Mouse (Mus musculus): ENCODE results near the gene Dnhd1.
"Not testable (repeated sequence)": the region's sequence is repeated elsewhere in the genome, so short reads cannot be mapped to it uniquely, and the experiment has no call there.

Gene Dnhd1

DNA sequence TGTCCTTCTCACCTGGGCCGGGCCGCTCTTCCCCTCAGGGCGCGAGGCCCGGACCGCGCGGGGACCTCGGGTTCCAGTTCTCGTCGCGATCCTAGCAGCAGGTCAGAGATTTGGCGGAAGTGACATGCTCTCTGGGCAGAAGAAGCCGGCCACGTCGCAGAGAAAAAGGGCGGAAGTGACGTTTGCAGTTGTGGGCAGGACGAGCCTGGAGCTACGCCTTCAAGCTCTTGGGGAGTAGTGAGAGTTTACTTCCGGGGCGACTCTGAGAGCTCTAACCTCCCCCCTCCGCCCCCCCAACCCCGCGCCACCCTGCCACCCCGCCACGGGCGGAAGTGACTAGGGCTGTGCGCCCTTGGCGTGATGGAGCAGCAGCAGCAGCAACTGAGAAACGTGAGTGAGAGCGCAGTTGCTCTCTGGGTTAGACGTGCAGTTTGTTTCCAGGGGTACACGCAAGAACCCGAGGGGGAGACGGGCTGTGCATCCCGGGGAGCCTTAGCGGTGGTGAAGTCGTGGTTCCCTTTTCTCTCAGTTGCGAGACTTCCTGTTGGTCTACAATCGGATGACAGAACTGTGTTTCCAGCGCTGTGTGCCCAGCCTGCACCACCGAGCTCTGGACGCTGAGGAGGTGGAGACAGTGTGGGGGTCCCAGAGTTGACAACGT is 10.3 kb upstream of the Dnhd1 start, which contains the start of the genes Arfip2 and Gm45799:
Gene Arfip2 (minus strand): TSS at position 184 of the 661 bp plus-strand sequence.
Gene Gm45799 (plus strand): TSS at position 320 of the 661 bp plus-strand sequence.
- DNase-seq (ENCODE audit: low spot score): peak; percentile 97

DNA sequence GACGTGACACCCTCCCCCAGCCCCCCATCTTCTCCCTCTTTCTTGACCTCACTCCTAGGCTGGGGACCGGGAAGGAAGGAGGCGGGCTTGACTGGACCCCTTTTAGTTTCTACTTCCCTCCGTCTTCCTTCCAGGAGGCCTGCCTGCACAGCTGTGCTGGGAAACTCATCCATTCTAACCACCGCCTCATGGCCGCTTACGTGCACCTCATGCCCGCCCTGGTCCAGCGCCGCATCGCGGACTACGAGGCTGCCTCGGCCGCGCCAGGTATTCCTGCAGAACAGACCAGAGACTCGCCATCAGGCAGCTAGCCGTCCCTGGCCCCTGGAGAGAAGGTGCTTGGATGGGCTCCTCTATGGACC is 9.8 kb upstream of the Dnhd1 start:
- DNase-seq (ENCODE audit: low spot score): no peak

DNA sequence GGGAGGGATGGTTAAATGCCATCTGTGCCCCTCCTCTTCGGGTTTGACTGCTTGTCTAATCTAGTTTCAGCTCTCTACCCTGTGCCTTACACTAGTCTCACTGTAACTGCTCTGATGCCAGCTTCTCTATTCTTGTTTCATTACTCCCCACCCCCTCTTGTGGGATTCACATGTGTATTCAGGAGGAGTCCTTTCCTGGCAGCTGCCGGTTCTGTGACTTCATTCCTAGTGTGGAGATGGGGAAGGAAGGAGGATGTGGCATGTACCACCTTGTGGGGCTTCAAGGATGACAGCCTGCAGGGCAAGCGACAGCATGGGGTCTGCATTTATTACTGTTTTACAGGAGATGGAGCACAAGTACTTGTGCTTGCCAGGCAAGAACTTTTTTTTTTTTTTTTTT is 8.7 kb upstream of the Dnhd1 start:
- no peak for DNase-seq (ENCODE audit: low spot score)

DNA sequence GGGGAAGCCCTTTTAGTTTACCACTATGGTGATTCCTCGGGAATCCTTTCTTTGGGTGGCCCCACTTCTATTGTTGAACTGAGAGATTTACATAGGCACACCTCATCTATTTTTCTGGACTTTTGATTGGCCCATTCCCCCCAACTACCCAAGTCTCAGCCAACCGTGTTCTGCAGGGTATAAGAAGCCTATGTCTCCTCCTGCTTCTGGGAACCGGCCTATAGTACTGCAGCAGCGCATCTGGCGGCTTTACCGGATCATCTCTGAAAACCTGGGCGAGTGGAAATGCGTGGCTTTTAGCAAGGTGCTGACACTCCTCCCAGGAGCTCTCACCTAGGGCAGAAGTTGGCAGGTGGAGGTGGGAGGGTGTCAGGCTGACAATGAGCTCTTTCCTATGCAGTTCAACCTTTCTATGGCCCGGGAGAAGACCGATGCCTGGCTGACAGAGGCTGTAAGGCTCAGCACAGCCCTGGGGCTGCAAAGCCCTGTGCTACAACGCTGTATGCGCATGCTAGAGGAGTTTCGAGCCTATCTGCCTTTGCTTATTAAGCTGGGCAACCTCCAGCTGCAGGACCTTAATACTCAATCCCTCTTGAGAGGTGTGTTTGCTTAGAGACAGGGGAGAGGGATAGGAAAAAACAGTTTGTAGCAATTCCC is 35.0 kb downstream of the Dnhd1 start:
- no peak for DNase-seq (ENCODE audit: low spot score)

DNA sequence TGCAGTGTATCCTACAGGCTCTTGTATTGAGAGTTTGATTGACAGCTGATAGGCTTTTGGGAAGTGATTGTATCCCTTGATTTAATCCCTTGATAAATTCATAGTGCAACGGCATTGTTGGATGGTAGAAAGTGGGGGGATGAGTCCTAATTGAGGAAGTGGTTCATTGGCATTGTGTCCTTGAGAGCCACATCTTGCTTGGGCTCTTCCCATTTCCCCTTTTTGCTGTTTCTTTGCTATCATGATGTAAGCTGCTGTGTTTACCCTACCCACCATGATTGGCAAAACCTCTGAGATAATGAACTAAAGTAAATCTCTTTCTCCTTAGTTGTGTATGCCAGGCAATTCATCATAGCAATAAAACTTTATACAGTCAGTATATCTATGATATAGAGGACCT is 40.2 kb downstream of the Dnhd1 start:
- DNase-seq (ENCODE audit: low spot score): no peak

DNA sequence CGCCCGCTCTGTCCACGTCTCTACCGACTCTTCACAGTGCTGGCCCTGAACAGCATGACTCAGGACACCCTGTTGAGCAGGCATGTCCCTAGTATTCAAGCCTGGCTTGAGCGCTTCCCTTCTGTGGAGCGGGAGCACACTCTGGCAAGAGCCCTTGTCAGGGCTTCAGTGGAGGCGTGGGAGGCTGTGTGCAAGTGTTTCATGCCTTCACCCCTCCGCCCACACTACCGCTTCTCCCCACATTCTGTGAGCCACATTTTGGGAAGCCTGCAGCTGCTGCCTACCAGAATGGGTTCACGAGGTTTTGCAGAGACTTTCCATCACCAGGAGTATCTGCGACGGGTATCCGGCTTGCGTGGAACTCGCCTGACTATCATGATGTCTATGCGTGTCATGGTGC is 52.6 kb downstream of the Dnhd1 start:
- no peak for DNase-seq (ENCODE audit: low spot score)

DNA sequence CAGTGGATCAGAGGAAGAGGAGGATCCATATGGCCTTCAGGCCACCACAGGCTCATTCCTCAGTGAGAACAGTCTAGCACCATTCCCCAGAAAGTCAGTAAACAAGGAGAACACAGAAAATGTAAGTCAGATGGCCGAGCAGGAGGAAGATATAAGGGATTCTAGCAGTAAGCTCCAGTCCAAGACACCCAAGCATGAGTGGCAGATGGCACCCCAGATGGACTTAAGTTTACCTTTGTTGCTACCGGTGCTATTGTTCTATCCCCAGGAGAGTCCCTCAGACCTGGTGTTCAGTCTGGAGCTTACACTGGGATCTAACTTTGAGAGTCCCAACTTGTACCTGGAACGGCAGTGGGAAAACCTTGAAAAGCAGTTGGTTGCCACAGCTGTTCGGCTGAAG is 53.2 kb downstream of the Dnhd1 start:
- no peak for DNase-seq (ENCODE audit: low spot score)

DNA sequence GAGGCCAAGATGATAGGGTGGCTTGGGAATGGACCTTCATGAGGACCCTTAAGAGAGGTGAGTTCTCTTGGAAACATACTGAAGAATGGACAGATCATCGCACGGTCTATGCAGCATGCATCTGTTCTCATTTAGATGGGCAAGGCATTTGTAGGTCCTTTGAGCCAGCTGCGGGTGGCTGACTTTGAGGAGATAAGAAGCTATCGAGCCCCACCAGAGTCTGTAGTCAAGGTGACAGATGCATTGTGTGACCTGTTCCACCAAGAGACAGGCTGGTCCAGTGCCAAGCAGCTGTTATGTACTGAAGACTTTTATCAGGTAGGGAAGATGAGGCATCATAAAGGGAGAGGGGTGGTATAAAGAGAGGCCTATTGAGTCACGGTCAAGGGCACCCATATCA is 58.1 kb downstream of the Dnhd1 start:
- DNase-seq (ENCODE audit: low spot score): no peak

DNA sequence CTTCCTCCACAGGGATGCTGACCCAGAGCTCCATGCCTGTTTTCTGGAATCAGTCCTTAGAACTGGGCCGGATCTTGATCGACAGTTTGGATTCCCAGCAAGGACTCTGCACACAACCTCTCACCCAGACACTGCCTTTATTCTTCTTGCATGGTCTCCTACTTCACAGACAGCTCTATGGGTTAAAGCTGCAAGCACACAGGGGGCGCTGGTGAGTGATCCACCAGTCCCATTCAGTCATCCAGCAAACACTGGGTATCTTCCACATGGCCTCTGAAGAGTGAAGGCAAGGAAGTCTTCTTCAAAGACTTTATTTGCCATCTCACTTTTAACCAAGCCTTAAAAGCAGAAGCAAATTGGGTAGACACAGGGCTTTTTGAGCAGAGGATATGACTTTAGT is 64.7 kb downstream of the Dnhd1 start:
- DNase-seq (ENCODE audit: low spot score): no peak

DNA sequence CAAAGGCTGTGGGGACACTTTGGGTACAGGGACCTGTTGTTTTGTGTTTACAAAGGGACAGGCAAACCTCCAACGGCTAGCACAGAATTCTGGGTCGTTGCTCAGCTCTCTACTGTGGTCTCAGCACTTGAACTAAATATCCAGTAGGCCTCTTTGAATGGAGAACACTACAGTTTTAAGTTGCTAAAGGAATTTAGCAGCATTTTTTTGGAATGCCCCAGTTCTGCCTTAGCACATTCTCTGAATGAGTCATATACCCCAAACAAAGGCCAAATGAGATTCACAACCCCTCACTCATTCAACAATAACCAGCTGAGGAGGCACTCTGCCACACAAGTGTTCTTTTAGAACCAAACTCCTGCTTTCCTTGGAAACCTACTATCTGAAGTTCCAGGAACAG is 71.3 kb downstream of the Dnhd1 start:
- DNase-seq (ENCODE audit: low spot score): no peak

DNA sequence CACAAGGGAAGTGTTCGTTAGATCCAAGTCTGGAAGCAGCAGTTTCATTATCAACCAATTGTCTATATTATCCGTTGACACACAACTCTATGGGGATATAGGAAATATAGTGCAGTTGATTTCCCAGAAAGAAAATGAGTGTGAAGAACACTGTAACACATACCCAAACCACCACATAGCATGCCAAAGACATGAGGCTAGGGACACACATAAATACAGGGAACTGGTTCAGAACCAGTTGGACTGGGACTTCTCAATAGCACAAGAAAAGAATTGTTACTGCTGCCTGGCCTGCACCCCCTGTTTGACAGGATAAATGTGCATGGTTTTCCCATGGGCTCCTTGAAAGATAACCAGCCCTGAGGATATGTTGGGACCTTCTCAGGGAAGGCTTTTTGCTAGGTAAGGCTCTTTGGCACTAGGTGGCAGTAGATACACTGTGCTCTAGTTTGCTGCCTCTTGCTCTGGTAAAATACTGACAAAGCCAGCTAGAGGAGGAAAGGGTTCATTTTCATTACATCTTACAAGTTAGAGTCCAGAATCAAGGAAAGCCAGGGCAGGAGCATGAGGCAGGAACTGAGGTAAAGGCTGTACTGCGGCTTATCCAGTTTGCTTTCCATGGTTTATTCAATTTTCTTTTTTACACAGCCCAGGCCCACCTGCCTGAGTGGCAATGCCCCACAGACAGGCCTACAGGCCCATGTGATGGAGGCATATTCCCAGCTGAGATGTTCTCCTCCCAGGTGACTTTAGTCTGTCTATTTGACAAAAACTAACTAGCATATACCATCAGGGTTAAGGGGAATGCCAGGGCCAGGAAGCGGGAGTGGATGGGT is 75.7 kb downstream of the Dnhd1 start:
- DNase-seq (ENCODE audit: low spot score): peak; percentile 46

DNA sequence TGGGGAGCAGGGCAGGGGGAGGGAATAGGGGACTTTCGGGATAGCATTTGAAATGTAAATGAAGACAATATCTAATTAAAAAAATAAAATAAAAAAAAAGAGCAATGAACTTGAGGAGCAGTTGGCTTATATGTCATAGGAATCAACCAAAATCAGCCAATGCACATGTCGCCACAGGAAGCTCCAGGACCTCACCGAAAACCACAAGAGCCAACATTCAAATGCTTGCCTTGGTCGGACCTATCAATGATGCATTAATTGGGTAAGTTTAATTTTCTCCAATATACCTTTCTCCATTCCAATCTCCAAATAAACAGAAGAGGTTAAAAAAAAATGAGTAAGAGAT is 76.3 kb downstream of the Dnhd1 start:
- no peak for DNase-seq (ENCODE audit: low spot score)

DNA sequence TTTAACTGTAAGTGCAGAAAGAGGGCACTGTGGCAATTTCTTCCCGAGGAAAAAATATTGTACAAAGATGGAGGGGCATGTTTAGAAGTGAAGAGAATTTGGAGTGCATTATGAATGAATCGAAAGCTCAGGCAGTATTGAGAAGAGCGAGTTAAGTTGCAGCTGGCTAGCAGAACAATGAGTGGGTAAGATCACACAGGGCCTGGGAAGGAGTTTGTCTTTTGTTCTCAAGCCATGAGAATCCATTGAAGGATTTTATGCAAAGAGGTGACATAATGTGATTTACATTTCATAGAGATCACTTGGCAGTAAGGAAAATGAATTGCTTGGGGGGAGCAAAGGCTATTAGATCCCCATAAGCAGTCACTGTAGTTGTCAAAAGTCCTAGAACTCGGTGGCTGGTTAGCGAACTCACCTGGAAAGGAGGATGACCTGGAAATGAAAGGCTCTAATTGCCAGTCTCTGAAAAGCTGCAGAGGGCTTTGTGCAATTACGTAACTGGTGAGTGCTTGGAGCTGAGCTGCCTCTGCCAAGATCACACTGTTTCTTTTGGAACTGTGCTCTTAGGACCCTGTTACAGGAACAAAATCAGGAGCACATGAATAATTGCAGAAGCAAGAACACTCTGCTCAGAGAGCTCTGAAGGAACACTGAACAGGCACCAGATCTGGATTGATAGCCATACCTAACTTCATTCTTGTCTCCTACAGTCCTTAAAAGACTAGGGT is 78.2 kb downstream of the Dnhd1 start:
- DNase-seq (ENCODE audit: low spot score): no peak

DNA sequence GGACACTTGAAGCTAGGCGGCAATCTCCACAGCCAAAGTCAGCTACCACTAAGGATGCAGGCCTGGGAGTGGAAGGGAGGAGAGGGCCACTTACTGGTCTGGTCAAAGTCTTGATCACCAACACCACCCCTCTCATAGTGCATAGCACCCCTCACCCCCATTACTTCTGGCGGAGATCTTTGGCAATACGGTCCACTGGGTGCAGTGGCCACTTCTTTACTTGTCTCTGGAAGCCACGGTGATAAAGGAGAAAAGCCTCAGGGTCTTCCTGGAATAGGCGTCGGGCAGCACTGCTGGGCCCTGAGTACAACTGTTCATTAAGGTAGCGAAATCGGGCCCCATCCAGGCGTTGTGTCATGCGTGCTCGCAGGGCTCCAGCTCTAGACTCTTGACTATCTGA is 83.2 kb downstream of the Dnhd1 start:
- DNase-seq (ENCODE audit: low spot score): no peak

DNA sequence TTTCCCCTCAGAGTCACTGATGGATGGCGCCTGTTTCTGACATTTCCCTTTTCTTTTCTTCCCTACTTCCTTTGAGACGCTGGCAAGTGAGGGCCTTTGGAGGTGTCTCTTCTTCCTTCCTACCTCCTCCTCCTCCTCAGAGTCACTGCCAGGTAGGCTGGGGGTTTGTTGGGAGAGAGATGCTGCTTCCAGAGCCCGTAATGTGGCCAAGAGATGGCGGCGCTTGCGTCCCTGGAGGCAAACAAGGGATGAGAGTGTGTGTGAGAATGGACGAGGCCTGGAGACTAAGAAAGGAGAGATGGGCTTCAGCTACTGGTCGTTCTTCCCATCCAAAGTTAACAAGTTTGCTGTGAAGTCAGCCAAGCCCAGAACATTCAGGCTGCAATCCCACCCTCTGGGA is 84.2 kb downstream of the Dnhd1 start:
- DNase-seq (ENCODE audit: low spot score): no peak

DNA sequence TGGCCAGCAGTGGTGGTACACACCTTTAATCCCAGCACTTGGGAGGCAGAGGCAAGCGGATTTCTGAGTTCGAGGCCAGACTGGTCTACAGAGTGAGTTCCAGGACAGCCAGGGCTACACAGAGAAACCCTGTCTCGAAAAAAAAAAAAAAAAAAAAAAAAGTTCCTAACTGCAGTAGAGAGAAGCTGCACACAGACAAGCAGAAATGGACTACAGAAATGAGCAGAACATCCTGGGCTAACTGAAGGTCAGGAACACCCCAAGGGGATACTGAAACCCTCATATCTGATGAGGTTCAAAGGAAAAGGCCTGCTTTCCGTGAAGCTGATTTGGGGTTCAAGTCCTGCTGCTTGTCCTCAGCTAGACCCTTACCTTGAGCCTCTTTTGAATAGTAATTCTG is 84.8 kb downstream of the Dnhd1 start:
- not testable (repeated sequence) for DNase-seq (ENCODE audit: low spot score)

DNA sequence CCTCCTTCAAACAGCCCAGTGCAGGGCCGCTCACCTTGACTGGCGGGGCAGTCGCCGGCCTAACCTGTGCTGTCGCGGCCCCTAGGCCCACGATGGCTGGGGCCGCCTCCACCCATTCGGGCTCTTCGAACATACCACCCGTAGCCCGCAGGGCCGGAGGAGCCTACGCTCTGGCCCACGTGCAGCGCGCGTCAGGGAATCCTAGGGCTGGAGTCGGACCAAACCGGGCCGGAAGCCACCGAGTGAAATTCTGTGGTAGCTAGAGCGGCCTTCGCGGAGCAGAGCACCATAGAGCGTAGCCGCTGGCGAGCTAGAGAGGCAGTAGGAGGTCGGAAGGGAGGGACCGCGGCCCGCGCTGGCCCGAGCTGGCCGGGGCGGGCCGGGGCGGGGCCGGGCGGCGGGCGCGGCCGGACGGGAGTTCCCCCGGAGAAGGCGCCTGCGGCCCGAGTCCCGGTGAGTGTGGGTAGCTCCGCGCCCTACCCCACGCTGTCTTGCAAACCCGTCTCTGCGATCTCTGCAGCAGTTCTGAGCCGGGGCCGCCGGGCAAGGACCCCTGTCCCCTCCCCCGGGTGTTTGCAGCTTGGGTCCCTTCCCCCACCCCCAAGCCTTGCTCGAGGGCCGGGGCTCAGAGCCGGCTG is 85.8 kb downstream of the Dnhd1 start, which contains the start of gene Ilk:
Gene Ilk (plus strand): TSS at position 329 of the 638 bp plus-strand sequence.
- DNase-seq (ENCODE audit: low spot score): peak; percentile 84

DNA sequence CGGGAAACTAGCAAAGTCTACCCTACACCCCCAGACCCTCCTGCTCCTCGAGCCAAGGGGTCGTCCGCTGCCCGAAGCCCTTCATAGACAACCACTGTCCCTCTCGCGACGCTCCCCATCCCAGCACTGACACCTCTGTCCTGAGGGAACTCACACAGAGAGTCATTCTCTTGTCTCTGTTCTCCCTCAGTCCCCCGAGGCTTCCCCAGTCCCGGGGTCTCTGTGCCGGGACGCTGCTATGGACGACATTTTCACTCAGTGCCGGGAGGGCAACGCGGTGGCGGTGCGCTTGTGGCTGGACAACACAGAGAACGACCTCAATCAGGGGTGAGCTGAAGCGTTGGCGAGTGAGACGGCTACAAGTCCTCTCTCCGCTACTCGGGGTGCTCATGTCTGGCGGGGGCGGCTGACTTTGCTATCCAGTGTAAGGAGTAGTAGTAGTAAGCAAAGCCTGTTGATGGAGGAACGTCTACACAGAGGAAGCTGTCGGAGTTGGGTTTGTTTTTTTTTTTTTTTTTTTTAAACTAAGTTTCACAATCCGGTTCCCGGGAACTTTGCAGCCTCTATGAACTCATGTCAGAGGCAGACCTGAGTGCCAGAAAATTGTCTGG is 86.4 kb downstream of the Dnhd1 start, which contains the start of gene Rrp8:
Gene Rrp8 (minus strand): TSS at position 475 of the 611 bp plus-strand sequence.
- peak; percentile 29 for DNase-seq (ENCODE audit: low spot score)

DNA sequence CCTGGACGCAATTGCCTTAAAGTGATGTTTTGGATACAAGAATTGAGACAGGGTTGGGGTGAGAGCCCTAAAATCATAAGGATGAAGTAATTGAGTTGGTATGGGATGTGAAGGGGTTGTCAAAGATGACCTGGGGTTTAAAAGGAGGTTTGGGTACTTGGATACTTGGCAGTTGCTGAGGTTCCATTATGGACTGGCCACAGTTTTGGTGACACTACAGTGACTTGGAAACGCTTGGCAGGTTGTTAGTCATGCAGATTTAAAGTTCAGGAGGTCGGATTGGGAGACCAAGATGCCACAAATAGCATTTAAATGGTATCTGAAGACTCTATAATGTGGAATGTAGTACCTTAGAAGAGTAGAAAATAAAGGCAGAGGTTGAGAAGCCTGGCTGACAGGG is 87.0 kb downstream of the Dnhd1 start:
- no peak for DNase-seq (ENCODE audit: low spot score)

DNA sequence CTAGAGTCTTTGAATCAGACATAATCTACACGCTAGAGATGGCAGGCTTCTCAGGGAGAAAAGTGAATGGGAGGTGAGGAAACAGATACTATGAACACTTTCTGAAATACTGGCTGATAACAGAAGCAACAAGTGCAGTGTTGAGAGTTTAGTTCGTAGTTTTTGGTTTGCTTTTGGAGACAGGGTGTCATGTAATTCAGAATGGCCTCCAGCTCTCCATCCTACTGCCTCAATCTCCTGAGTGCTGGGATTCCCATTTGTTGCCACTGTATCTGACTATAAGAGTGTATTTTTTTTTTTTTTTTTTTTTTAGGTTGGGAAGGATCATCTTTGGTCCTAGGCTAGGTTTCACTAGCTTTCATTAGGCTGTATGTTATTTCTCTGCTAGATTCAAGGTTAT is 87.7 kb downstream of the Dnhd1 start:
- DNase-seq (ENCODE audit: low spot score): no peak

DNA sequence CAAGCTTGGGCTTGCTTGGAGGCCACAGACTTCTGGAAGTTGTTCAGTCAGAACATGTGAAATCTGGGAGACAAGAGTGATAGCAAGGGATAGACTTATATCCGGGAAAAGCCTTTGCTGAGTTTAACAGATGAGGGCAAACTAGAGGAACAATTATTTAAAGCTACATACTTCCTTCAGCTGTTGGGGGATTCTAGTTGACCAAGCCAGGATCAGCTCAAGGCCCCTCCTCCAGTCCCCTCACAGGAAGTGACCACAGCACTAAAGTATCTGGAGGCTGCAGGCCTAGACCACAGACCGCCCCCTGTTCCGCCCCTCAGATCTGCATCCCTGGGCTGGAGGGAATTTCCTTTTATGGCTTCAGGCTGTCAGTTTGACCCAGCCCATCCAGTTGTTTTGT is 88.3 kb downstream of the Dnhd1 start:
- DNase-seq (ENCODE audit: low spot score): no peak
